Comparison of ENCODE assay signal across 7 mouse cellular contexts in genomic region chr17:33254530-33255318, GRCm38 (mm10). TPM values are rescaled to one million over a fixed set of nuclear protein-coding genes. Genes with fewer than 3 reads are reported as not detected.
DNase-seq lines count a peak whose midpoint lies in the region; ATAC-seq and TF ChIP-seq lines count a peak whose summit lies in the region.
"Not testable (repeated sequence)": the region's sequence is repeated elsewhere in the genome, so short reads cannot be mapped to it uniquely, and the experiment has no call there.

Gene Zfp955a, minus strand, starts transcription at chr17:33255145.

- H3K27ac ChIP-seq in embryonic facial prominence, embryonic 11.5 days (replicated peaks; ENCODE audit: low read depth, low read length); forebrain, postnatal 0 days (ENCODE audit: low read depth, low read length); kidney, embryonic 14.5 days (ENCODE audit: low read depth, low read length); liver, embryonic 16.5 days (ENCODE audit: low read length); midbrain, embryonic 15.5 days: not testable (repeated sequence)

- H3K4me2 ChIP-seq in embryonic facial prominence, embryonic 11.5 days (ENCODE audit: low read depth, low read length); kidney, embryonic 14.5 days (replicated peaks; ENCODE audit: low read depth, low read length); liver, embryonic 16.5 days (ENCODE audit: low read depth, low read length): not testable (repeated sequence)
- H3K4me2 ChIP-seq in forebrain, postnatal 0 days (ENCODE audit: low read depth), result peak within 1 kb of the TSS; percentile 15; the same call in 1 of the 2 replicates
- peak within 1 kb of the TSS; percentile 22; the same call in 1 of the 2 replicates for H3K4me2 ChIP-seq in midbrain, embryonic 15.5 days

- not testable (repeated sequence) for H3K4me1 ChIP-seq in embryonic facial prominence, embryonic 11.5 days (ENCODE audit: control insufficient read depth, insufficient read depth, low read length); forebrain, postnatal 0 days (ENCODE audit: insufficient read depth); kidney, embryonic 14.5 days (ENCODE audit: control insufficient read depth, insufficient read depth, low read length); liver, embryonic 16.5 days (ENCODE audit: control insufficient read depth, low read depth, low read length); midbrain, embryonic 15.5 days

- H3K27me3 ChIP-seq in embryonic facial prominence, embryonic 11.5 days (ENCODE audit: control insufficient read depth, insufficient read depth, low read length); forebrain, postnatal 0 days (ENCODE audit: insufficient read depth, low read length); kidney, embryonic 14.5 days (ENCODE audit: control insufficient read depth, insufficient read depth, low read length); liver, embryonic 16.5 days (ENCODE audit: control insufficient read depth, insufficient read depth, low read depth, low read length); midbrain, embryonic 15.5 days (replicated peaks): not testable (repeated sequence)

- peak; percentile 97 for ATAC-seq in embryonic facial prominence, embryonic 11.5 days (replicated peaks; ENCODE audit: insufficient number of reproducible peaks, low FRiP score, low TSS enrichment, low read depth)
- peak; percentile 100 for ATAC-seq in forebrain, postnatal 0 days
- peak; percentile 99 for ATAC-seq in kidney, embryonic 14.5 days (ENCODE audit: low FRiP score, low TSS enrichment)
- peak; percentile 96 for ATAC-seq in liver, embryonic 16.5 days (ENCODE audit: low read depth)
- peak; percentile 100 for ATAC-seq in midbrain, embryonic 15.5 days (replicated peaks)

- not testable (repeated sequence) for H3K4me3 ChIP-seq in embryonic facial prominence, embryonic 11.5 days (ENCODE audit: low read depth, low read length); forebrain, postnatal 0 days (ENCODE audit: low read depth, low read length); kidney, embryonic 14.5 days (ENCODE audit: low read length); liver, embryonic 16.5 days (ENCODE audit: low read depth, low read length); midbrain, embryonic 15.5 days

- not testable (repeated sequence) for H3K36me3 ChIP-seq in embryonic facial prominence, embryonic 11.5 days (replicated peaks; ENCODE audit: control insufficient read depth, insufficient read depth, low read depth, low read length); forebrain, postnatal 0 days (ENCODE audit: insufficient read depth); kidney, embryonic 14.5 days (ENCODE audit: control insufficient read depth, insufficient read depth, low read length); liver, embryonic 16.5 days (ENCODE audit: control insufficient read depth, insufficient read depth); midbrain, embryonic 15.5 days (replicated peaks)

- H3K9me3 ChIP-seq in embryonic facial prominence, embryonic 11.5 days (replicated peaks; ENCODE audit: control insufficient read depth, low read length); forebrain, postnatal 0 days (ENCODE audit: low read length); kidney, embryonic 14.5 days (ENCODE audit: control insufficient read depth, low read length); liver, embryonic 16.5 days (replicated peaks; ENCODE audit: control insufficient read depth, low read length); midbrain, embryonic 15.5 days: not testable (repeated sequence)

- H3K9ac ChIP-seq in embryonic facial prominence, embryonic 11.5 days (replicated peaks; ENCODE audit: low read length); forebrain, postnatal 0 days; kidney, embryonic 14.5 days (ENCODE audit: low read depth, low read length); liver, embryonic 16.5 days (ENCODE audit: low read depth, low read length); midbrain, embryonic 15.5 days: not testable (repeated sequence)

- TF ChIP-seq CTCF in forebrain, postnatal 0 days (IDR thresholded peaks at IDR 0.05; ENCODE audit: low read depth), result not testable (repeated sequence)

- DNase-seq in embryonic facial prominence, embryonic 11.5 days (ENCODE audit: low spot score); forebrain, postnatal 0 days; heart, postnatal 4 days; left cerebral cortex, postnatal 14 days (ENCODE audit: low spot score in 2 of 2): not testable (repeated sequence)

- 42% methylated on average over 1 of the region's 34 CpGs for WGBS in embryonic facial prominence, embryonic 11.5 days
- WGBS in forebrain, postnatal 0 days, result 35% methylated on average over 1 of the region's 34 CpGs
- 53% methylated on average over 1 of the region's 34 CpGs for WGBS in kidney, embryonic 14.5 days
- 18% methylated on average over 1 of the region's 34 CpGs for WGBS in liver, embryonic 16.5 days (ENCODE audit: insufficient replicate concordance)
- WGBS in midbrain, embryonic 15.5 days, result 41% methylated on average over 1 of the region's 34 CpGs

- intact Hi-C loops in left cerebral cortex, postnatal 14 days (cut with DNase I), result not testable (repeated sequence)

RNA-seq across cellular contexts. Expression of gene Zfp955a, which starts in this region (rescaled TPM):
- 23.5 and 23.7 TPM in 2 replicates for polyA plus RNA-seq in embryonic facial prominence, embryonic 11.5 days (2014; fragmentation: Nextera tagmentation; extraction: Ambion mirVana)
- 29.3 and 29.6 TPM in 2 replicates for total RNA-seq in forebrain, postnatal 0 days (2014; rRNA removed)
- 18.5 and 19.7 TPM in 2 replicates for polyA plus RNA-seq in forebrain, postnatal 0 days (2015; fragmentation: Nextera tagmentation; extraction: Ambion mirVana)
- total RNA-seq in heart, postnatal 4 days (2021), result 10 to 100 TPM; 10.5 to 11.4 TPM
- 14.8 and 21.4 TPM in 2 replicates for polyA plus RNA-seq in kidney, embryonic 14.5 days (2014; fragmentation: Nextera tagmentation; extraction: Ambion mirVana)
- 10 to 100 TPM; 12.2 to 12.6 TPM for total RNA-seq in left cerebral cortex, postnatal 14 days (2021)
- 4.0 and 4.2 TPM in 2 replicates for polyA plus RNA-seq in liver, embryonic 16.5 days (2015; fragmentation: Nextera tagmentation; extraction: Ambion mirVana)
- polyA plus RNA-seq in midbrain, embryonic 15.5 days (2015; fragmentation: Nextera tagmentation; extraction: Ambion mirVana), result 25.7 and 28.0 TPM in 2 replicates
